Mouse (Mus musculus) cortical plate, adult 2 months (tissue): ENCODE results near the gene Robo1. TPM values are rescaled to one million over a fixed set of nuclear protein-coding genes. Genes with fewer than 3 reads are reported as not detected.
"Not testable (repeated sequence)": the region's sequence is repeated elsewhere in the genome, so short reads cannot be mapped to it uniquely, and the experiment has no call there.

Source experiments
- H3K27ac ChIP-seq: fragments of 200-500 bp; 2 replicates; pipeline ENCODE4 v1.5.1; 2012; ENCODE audit warnings: low read length, control low read depth, inconsistent platforms; ENCODE audit not compliant: insufficient read depth
- H3K4me1 ChIP-seq: fragments of 200-500 bp; 2 replicates; pipeline ENCODE4 v1.6.1; 2011; ENCODE audit warnings: low read length; ENCODE audit not compliant: control insufficient read depth, insufficient read depth
- H3K4me3 ChIP-seq: fragments of 200-500 bp; 2 replicates; pipeline ENCODE4 v1.5.1; 2011; ENCODE audit warnings: mild to moderate bottlenecking, low read length, control low read depth; ENCODE audit not compliant: insufficient read depth
- CTCF ChIP-seq: fragments of 200-500 bp; IDR thresholded peaks from 2 replicates; pipeline ENCODE4 v1.5.1; 2011; ENCODE audit warnings: mild to moderate bottlenecking, control low read depth, low read length; ENCODE audit not compliant: insufficient read depth; ENCODE audit errors: extremely low read depth
- POLR2A ChIP-seq: fragments of 200-500 bp; IDR thresholded peaks from 2 replicates; pipeline ENCODE4 v1.6.1; 2011; ENCODE audit warnings: mild to moderate bottlenecking, low read length, control low read depth; ENCODE audit not compliant: insufficient read depth; ENCODE audit errors: extremely low read depth
- polyA plus RNA-seq: library from polyadenylated mRNA; depleted of rRNA; stranded (reverse); fragments of >200 nt; gene quantifications from 2 replicates; pipeline ENCODE4 v1.2.3, GENCODE M21; 2012

The Robo1 gene
- polyA plus RNA-seq, 1 experiment, result 14.1 TPM

DNA sequence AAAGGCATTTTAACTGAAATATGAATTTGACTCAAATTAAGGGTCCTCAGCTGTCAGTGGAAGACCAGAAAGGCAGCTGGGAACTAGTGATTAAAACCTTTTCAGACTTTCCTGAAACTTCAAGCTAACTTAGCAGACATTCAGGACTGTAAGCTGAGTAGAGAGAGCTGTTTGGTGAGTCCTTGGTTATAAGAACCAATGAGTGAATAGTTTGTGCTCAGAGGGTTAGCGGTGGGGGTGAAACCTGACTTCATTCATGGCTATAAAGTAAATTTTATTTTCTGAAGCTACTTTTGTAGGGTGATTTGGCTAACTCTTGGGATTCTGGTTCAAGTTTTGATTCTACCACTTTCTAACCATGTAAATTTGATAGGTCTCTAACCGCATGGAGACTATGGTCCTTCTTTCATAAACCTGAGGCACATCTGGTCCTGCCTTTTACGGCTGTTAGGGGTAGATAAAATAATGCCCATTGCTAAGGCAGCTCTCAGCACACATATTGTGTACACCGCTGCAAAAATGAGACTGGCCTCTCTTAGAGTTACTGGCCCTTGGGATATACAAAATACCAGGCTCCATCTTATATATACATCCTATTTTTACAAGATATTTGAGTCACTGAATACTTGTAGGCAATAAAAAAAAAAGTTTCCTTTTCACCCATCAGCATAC is 225.9 kb downstream of the Robo1 start:
- Histone ChIP-seq H3K4me3 (no peak overlapping the region), H3K27ac (no peak overlapping the region), H3K4me1 (0 out of 2 replicates have a peak, but pooled peaks cover 1% of the 10 kb centered on the region)
- TF ChIP-seq POLR2A (no peak), CTCF (no peak)

DNA sequence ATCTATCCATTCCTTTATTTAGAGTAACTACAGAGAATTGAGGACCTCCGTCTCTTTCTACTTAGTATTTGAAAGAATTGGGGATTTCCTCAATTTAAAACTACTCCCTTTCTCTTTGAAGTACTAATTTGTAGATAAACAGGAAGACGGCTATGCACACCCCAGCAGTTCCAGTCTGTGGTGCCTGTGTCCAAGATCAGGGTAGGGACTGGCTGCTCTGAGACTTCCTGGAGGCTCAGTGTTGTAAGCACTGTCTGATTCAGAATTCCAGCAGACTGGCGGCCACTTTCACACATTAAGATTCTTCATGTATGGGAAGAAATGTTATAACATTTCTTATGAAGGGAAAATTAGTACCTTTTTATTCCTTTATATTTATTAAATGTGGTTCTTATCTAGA is 230.1 kb downstream of the Robo1 start:
- no peak overlapping the region for H3K4me3 ChIP-seq
- 0 out of 2 replicates have a peak, but pooled peaks cover 1% of the 10 kb centered on the region for H3K4me1 ChIP-seq
- no peak overlapping the region for H3K27ac ChIP-seq
- TF ChIP-seq POLR2A (no peak), CTCF (no peak)

DNA sequence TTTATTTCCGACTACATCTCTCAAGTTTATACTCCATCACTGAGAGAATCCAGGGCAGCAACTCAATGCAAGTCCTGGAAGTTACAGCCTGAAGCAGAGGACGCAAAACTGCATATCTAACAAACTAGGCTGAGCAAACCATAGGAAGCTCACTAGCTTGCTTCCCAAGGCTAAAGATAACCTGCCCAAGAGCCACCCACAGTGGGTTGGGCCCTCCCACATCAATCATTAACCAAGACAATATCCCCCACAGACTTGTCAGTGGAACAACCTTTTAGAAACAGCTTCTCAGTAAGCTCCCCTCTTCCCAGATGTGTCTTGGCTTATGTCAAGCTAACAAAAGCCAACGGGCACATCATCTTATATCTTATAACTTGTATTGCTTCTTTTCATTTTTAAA is 235.8 kb downstream of the Robo1 start:
- TF ChIP-seq POLR2A (no peak), CTCF (no peak)
- Histone ChIP-seq H3K27ac (no peak overlapping the region), H3K4me3 (no peak overlapping the region), H3K4me1 (no peaks in the 10 kb centered on the region)

DNA sequence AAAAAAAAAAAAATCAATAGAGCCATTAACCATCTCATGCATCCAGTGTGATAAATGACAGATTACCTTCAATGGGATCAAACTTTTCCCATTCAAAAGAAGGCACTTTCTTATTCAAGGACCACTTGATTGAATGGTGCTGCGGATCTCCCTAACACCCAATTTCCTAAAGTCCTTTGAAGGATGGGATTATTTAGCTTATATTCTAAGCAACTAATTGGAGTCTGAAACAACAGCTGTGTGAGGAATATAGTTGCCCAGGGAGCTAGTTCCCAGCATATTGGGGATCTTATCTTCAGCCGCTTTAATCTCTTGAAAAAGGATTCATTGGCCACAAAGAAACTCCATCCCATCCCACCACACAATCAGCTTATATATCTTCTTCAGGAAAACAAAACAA is 236.8 kb downstream of the Robo1 start:
- Histone ChIP-seq H3K4me1 (no peaks in the 10 kb centered on the region), H3K4me3 (no peak overlapping the region), H3K27ac (no peak overlapping the region)
- TF ChIP-seq CTCF (no peak), POLR2A (no peak)

DNA sequence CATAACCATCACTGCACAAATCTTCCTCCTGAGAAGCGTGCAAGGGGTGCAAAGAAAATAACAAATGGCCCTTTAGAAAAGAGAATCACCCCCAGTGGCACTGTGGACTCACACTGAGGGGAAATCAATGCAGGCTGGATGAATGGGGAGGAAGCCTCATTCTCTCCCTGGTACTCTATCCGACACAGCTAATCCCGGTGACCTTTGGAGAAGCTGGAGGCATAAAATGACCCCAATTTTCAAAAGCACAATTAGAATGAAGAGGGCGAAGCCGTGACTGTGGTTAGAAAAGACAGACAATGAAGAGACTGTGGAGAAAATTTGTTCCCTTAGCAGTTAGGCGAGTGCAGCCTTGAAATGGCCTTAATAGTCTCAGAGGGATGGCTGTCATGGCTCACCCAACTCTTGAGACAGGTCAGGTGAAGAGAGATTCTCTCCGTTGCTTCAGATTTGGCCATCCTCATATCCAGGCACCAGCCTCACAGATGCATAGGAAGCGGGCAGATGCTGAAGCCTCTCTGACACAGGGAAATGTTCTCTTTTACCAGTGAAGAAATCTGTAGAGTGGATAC is 243.7 kb downstream of the Robo1 start:
- Histone ChIP-seq H3K4me1 (no peaks in the 10 kb centered on the region), H3K4me3 (no peak overlapping the region), H3K27ac (no peak overlapping the region)
- no peak for TF ChIP-seq POLR2A
- TF ChIP-seq CTCF, result no peak

DNA sequence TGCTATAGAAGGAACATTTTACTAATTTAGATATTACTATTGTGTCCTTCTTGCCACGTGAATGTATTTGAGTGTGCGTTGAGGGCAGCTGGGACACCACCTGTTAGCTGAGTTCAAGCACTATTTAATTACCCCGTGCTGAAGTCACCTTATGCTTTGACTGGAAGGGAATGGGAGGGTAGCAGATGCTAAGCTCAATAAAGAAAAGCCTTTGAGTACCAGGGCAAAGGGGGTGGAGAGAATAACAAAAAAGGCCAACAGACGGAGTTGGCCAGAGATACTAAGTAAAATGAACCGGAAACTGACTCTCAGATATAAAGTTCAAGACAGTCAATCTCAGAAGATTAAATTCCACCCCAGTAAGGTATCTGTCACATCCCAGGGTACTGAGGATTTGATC is 245.6 kb downstream of the Robo1 start:
- TF ChIP-seq CTCF (no peak), POLR2A (no peak)
- no peak overlapping the region for H3K27ac ChIP-seq
- H3K4me3 ChIP-seq, result no peak overlapping the region
- no peaks in the 10 kb centered on the region for H3K4me1 ChIP-seq

DNA sequence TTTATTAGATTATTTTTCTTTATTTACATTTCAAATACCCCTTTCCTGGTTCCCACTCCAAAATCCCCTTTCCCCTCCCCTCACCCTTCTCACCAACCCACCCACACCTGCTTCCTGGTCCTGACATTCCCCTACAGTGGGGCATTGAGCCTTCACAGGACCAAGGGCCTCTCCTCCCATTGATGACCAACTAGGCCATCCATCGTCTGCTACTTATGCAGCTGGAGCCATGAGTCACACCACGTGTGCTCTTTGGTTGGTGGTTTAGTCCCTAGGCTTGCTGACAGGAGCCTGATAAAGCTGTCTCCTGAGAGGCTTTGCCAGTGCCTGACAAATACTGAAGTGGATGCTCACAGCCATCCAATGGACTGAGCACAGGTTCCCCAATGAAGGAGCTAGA is 254.0 kb downstream of the Robo1 start:
- not testable (repeated sequence) for H3K4me1 ChIP-seq, H3K4me3 ChIP-seq, H3K27ac ChIP-seq

DNA sequence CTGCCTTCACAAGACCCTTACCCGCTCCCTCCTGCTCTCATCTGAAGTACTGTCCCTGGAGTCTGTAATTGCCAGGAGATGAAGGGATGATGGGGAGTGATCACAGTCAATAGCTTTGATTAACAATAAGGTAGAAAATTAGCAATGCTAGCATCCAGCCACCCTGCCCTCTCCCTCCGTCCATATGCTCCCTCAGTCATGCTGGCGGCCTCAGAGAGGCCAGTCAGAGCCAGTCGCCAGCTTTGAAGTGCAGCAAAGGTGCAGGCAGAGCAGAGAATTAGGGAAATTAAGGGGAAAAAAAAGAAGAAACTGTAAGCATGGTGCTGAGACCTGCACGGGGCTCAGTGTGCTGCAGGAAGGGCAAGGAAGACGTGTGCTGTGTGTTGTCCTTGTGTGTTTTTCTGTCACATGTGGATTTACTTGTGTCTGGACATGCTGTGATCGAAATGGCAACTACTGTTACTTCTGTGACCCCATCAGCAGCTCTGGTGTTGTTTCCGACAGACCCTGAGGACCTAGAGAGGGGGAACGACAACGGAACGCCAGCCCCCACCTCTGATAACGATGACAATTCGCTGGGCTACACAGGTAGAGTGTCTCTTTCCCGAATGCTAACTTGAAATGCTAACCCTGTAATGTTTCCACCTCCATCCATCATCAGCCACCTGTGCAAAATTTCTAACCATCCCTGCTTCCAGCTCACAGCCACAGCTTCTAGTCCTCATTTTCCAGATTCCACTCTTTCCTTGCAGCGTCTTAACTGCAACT is 255.3 kb downstream of the Robo1 start:
- no peaks in the 10 kb centered on the region; the same call in 1 of the 2 replicates for H3K4me1 ChIP-seq
- H3K4me3 ChIP-seq, result no peak overlapping the region
- no peak for TF ChIP-seq CTCF
- TF ChIP-seq POLR2A, result no peak
- H3K27ac ChIP-seq, result no peak overlapping the region

DNA sequence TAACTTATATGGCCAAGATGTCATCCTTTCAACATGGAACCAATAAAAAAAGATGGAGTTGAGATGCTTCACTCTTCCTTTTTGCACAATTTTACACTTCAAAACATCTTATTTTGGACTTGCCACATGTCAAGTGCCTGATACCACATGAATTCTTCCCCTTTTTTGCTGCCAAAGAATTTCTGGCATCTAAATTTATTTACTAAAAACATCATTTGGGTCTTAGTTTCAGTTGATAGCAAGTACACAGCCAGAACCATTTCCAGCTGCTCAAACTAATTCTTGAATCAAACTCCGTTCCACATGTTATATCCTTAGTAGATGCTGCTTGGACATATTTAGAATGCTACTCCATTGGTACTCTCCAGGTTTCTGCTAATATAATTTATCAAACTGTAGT is 267.1 kb downstream of the Robo1 start:
- no peaks in the 10 kb centered on the region for H3K4me1 ChIP-seq
- no peak overlapping the region for H3K27ac ChIP-seq
- no peak overlapping the region for H3K4me3 ChIP-seq
- no peak for TF ChIP-seq CTCF
- no peak for TF ChIP-seq POLR2A

DNA sequence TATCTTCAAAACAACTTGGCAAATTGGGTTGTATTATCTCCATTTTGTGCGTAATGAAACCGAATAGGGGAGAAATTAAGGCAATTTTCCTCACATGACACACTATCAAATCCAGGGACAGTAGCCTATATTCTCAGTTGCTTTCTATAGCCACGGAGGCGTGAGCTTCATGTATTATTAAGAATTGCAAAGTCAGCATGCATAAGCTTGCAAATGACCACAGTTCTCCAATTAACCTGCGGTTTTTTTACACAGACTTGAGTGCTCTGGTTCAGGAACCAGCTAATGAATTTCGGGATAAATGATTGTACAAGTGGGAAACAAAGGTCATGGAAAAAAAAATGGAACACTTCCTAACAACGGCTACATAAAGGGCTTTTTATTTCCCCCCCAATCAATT is 268.9 kb downstream of the Robo1 start:
- no peak for TF ChIP-seq CTCF
- no peak for TF ChIP-seq POLR2A

More for the DNA sequence above, 268.9 kb downstream of the Robo1 start:
- Histone ChIP-seq H3K4me1 (no peaks in the 10 kb centered on the region), H3K27ac (no peak overlapping the region), H3K4me3 (no peak overlapping the region)
